Mouse (Mus musculus): Measurements from ENCODE around the gene Dcpp2.
"Not testable (repeated sequence)": the region's sequence is repeated elsewhere in the genome, so short reads cannot be mapped to it uniquely, and the experiment has no call there.

The Dcpp2 gene

DNA sequence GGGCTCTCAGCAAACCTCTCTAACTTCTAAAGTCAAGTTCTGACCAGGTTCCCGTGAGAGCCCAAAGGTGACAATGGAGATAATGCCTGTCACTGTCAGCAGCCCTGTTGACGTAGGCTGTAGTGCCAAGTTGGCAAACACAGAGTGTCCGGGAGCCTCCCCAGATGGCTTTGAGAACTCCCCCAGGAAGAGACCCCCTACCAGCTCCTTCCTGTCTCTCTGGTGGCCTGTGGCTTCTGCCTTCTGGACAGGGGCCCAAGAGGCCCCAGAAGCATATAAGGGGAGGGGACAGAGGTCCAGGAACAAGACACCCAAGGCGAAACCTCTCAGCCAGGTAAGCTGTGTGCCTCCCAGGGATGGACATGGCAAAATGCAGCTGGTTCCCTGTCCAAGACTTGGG, at the start of gene Dcpp2, which contains the start of gene Dcpp1:
Gene Dcpp2, plus strand, starts transcription at position 305 of the 400 bp plus-strand sequence.
Gene Dcpp1, plus strand, starts transcription at position 301 of the 400 bp plus-strand sequence.
- not testable (repeated sequence) for DNase-seq

DNA sequence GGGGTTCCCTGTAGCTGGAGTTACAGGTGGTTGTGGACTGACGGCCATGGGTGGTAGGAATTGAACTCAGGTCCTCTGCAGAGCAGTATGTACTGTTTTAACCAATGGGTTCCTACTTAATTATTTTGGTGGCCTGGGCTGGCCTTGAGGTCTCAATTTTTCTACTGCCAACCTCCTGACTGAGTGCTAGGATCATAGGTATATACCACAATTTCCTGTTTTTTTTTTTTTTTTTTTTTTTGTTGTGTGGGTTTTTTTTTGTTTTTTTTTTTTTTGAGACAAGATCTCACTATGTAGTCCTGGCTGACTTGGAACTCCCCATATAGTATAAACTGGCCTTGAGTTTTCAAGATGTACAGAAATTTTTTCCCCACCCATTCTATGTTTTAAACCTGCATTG, 49.5 kb upstream of the Dcpp2 start:
- no peak for DNase-seq

DNA sequence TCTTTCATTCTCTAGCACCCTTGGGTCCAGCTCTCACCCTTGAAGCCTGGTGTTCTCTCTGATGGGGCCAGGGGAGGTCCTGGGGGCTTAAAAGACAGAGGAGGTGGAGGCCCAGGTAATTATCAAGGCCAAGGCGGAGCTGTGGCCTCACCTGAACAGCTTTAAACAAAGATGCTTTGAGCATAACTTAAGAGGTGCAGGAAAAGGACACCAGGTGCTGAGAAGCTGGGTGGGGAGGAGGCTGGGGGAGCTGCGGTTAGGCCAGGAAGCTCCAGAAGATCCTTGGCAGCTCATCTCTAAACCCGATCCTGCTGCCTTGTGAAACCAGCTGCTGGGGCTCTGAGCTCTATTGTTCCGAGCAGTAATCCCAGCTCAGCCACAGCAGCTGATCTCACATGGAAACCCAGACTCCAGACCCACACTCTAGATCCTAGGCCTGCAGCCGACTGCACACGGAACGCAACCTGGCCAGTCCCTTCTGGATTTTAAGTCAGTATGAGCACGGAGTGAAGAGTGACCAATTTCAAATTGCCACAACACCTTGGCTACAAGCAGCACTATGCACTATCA, 44.6 kb upstream of the Dcpp2 start, which contains the start of gene Prss33:
Gene Prss33, minus strand, starts transcription at position 51 of the 570 bp plus-strand sequence.
- DNase-seq = peak in 1 of 2 experiments; percentile 1

DNA sequence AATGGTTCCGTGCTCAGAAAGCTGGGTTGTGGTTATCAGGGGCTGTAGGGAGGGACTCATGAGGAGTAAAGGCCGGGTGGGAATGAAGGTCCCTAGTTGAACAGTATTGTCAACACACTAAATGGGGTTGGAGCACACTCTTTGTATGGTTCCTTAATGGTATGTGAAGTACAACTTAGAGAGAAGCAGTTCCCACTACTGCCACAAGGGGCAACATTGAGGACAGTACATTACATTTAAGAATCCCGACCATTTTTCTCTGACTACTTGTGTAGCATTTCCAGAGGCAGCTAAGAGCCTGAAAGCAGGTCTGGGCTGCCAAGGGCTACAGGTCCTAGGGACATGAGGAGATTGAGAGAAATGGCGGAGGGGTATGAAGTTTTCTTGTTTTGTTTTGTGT, 39.5 kb upstream of the Dcpp2 start:
- DNase-seq = peak; percentile 75 to 83

DNA sequence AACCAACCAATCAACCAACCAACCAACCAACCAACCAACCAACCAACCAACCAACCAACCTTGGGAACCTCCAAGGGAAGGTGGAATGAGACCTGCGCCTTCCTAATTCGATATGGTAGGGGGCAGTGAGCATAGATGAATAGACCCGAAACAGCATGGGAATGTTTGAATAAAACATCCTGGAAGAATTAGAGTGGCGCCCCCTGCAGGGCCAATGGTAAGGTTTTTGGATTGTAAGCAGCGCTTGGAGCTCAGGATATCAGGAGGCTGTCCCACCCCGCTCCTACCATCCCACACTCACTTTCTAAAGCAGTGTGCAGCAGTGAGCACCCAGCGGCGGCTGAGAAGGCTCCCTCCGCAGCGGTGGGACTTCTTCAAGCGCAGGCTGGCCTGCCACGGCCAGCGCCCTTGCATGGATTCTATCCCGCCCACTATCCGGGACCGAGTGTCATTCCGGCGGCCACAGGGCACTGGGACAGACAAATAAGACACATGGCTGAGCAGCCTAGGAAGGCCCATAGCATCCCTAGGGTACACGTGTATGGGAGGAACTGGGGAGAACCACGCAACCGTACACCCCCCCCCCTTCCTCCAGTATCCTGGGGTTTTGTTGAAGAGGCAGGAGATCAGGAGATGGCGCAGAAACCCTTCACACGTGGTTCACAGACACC, 37.4 kb upstream of the Dcpp2 start:
- DNase-seq = peak in 1 of 2 experiments; percentile 33

DNA sequence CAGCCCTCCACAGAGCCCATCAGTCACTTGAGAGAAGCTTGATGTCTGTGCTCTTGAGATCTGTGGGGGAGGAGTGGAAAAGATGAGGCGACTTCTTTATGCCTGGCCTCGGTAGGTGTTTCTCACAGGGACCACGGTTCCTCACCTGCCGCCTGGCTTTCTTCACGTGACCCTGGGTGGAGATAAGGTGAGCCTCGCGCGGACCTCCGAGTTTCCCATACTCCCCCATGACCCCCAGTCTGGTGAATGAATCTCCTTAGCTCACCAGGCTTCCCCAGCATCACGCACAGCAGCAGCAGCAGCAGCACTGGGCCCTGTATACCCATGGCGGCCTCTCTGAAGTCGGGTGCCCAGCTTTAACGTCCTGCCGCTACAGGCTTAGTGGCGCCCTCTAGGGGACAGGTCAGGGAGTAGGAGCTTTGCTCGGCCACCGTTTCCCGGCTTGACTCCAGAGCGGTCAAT, 36.8 kb upstream of the Dcpp2 start, which contains the start of the genes Prss32 and Prss41:
Gene Prss32, plus strand, starts transcription at position 44 of the 462 bp plus-strand sequence.
Gene Prss41, minus strand, starts transcription at position 361 of the 462 bp plus-strand sequence.
- peak; percentile 71 to 80 for DNase-seq

DNA sequence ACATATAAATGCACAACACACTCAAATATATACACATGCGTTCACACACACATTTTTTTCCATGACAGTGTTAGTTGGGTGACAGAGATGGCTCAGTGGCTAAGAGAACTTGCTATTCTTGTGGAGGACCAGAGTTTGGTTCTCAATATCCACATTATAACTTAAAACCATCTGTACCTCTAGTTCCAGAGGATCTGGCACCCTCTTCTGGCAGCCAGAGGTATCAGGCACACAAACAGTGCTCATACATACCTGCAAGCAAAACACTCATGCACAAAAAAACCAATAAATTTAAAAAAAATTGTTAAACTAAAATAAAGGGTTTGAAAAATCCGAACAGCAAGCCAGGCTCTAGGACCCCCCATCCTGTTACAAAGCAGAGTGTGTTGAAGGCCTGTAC, 30.7 kb upstream of the Dcpp2 start:
- DNase-seq = no peak

DNA sequence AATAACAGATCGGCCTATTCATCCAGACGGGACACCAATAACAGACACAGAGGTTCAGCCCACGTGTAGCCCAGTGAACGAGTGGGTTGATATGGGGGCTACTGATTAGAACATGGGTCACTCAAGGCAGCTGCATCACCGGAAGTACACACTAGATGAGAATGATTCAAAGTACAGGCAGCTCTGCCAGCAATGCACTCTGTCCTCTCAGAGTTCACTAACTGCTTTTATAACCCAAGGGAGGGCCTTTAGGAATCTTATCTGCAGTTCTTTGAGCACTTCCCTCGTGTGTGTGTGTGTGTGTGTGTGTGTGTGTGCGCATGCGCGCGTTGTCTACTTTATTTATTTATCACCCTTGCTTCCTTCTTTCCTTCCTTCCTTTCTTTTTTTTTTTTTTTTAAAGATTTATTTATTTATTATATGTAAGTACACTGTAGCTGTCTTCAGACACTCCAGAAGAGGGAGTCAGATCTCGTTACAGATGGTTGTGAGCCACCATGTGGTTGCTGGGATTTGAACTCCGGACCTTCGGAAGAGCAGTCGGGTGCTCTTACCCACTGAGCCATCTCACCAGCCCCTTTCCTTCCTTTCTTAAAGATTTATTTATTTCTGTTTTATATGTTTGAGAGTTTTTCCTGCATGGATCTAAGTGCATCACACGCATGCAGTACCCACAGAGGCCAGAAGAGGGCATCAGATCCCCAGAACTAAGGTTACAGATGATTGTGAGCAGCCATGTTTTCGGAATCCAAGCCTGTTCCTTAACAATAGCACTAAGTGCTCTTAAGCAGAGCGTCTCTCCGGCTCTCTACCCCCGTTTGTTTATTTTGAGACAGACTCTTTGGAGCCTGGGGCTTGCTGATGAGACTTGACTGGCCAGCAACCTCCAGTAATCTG, 29.6 kb upstream of the Dcpp2 start:
- DNase-seq = peak; percentile 77 to 87

DNA sequence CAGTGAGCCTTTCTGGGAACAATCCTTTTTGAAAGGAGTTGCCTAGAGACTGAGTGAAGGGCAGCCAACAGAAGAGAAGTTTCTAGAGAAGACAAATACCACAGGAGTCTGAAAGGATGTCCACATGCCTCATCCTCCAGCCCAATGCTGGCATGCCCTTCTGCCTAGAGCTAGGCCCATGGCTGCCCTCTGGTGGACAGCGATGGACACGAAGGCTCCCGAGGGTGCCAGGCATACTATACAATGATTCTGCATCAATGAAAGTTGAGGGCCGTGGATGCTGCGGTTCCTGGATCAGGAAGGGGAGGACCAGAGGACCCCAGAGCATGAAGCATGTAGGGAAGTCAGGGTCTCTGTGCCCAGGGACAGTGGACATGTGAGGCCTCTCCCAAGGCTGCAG, 27.4 kb upstream of the Dcpp2 start:
- DNase-seq = peak; percentile 71 to 86

DNA sequence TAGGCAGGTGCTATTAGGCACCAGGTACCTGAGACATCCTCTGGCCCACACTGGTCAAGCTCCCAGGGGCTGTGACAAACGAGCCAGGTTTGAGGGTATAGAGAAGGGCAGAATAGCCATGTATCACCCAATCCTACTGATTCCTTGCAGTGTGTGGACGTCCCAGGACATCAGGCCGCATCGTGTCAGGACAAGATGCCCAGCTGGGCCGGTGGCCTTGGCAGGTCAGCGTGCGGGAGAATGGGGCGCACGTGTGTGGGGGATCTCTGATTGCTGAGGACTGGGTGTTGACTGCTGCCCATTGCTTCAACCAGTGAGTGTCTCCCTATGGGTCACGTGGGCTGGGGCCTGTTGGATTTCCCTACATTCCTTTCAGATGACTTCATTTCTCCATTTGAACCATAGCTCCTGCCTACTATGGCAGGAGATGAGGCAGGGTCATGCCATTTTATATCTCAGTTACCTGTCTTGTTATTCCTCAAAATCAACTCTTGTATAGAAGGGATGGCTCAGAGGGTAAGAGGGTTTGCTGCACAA, 26.4 kb upstream of the Dcpp2 start:
- no peak for DNase-seq

DNA sequence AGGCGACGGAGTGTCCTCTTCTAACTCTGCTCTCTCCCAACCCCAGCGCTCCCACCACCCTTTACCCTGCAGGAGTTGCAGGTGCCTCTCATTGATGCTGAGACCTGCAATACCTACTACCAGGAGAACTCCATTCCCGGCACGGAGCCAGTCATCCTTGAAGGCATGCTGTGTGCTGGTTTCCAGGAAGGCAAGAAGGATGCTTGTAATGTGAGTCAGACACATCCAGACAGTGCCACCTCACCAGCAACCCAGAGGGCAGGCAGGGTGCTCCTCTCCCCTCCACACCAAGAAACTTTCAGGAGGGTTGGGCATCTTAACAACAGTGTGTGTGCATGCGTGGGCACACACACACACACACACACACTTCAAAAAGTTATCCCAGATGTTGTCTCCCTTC, 23.5 kb upstream of the Dcpp2 start:
- DNase-seq = no peak

DNA sequence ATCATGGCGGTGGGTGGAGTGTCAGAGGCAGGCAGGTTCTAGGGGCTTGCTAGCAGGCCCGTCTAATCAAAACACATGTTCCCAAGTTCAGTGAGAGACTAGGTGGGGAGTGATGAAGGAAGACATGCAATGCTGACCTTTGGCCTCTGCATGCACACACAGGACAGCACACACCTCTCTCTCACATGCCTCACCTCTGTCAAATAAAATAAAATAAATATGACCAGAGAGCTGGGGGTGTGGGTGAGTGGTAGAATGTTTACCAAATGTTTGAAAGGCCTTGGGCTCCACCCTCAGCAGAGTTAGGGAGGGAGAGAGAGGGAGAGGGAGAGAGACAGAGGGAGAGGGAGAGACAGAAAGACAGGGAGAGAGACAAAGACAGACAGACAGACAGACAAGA, 22.8 kb upstream of the Dcpp2 start:
- no peak for DNase-seq

DNA sequence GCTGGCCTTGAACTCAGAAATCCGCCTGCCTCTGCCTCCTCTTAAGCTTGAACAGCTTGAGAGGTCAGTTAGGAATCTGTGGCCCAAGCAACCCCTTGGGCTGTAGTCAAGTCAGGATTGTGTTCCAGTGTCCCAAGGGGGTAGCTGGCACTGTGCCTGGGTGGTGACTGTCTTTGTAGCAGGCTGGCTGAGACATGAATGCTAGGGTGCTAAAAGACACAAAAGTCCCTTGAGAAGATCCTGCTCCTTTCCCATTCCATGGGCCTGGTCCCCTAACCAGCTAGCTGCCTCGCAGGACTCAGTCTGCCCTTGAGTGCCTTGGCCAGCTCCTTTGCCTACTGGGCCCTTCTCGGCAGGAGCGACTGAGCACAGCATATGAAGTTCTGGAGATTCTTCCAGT, 17.8 kb upstream of the Dcpp2 start:
- DNase-seq = peak in 1 of 2 experiments; percentile 30

DNA sequence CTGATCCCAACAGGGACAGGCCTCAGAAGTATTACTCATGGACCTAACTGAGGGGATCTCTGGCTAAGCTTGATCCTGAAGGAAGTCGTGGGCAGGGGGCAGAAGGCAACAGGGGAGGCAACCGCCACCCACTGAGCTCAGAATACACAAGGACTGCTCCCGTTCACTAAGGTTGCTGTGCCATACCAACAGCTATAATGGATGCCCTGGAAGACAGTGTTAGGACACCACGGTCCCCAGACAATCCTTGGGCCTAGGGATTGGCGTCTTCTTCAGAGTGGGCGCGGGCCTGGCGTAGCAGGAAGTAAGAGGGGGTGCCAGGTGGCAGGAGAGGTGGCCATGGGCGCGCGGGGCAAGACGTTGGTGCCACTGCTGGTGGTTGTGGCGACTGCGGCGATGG, 12.9 kb upstream of the Dcpp2 start, which contains the start of gene Prss21:
Gene Prss21, plus strand, starts transcription at position 301 of the 400 bp plus-strand sequence.
- DNase-seq = no peak

DNA sequence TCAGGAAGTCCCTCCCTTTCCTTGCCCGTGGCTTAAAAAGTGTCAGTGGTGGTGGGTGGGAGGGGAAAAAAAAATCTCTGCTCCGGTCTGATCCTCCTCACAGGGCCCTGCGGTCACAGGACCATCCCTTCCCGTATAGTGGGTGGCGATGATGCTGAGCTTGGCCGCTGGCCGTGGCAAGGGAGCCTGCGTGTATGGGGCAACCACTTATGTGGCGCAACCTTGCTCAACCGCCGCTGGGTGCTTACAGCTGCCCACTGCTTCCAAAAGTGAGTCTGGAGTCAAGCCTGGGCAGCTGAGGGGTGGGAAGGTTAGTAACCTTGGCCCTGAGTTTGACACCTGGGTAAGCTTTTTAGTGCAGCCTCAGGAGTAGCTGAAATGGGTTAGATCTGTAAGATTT, 12.2 kb upstream of the Dcpp2 start:
- DNase-seq = no peak

DNA sequence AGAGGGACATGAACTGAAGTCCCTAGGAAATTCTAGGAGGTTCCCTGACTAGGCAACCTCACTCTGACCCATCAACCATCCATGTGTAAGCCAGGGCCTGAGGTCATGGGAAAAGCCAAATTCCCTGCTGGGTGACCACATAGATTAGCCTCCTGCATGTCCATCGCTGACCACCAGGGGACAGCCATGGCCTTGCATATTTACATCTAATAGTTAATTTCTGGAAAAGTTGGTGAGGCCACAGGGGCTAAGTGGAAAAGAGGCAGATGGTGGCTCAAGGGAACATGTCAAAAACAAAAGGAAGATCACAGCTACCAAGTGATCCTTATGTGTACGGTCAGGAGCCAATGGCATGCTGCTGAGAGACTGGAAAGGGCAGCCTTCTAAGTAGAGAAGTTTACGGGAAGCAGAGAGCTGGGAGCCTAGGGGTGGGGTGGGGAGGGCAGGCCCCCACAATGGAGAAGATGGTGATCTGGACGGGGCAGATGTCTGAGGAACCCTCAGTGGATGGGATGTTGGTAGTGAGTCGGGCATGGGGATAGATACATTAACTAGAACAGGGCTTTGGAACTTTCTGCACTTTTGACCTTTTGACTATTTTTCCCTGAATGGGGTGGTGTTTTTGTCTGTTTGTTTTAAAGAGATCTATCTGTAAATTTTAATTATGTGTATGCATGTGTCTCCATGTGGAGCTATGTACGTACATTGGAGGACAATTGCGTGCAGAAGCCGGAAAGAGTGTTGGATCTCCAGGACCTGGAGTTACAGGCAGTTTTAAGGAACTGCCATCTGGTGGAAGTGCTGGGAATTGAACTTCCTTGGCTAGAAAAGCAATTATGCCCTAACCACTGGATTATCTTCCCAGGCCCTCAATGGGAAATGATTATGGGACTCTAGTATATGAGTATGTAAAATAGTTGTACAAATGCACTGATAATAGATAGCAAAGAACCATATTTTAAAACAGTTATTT, 6.5 kb upstream of the Dcpp2 start:
- DNase-seq = peak; percentile 66 to 75

DNA sequence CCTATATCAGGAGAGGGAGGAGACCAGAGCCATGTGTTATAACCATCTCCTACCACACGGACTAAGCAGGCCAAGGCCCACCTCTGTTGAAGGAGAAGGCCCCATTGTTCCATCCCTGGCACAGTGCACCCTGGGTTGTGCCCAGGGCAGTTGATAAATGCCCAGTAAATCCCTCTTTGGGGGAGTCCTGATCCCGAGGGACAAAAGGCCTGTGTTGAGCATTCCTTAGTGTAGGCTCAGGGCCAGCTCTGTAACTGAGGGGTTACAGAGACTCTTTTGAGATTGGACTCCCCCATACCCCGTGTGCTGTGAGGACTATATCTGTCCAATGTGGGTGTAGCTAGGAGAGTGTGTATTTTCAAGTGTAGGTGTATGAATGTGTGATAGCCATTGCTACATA, 3.9 kb upstream of the Dcpp2 start:
- DNase-seq = no peak

DNA sequence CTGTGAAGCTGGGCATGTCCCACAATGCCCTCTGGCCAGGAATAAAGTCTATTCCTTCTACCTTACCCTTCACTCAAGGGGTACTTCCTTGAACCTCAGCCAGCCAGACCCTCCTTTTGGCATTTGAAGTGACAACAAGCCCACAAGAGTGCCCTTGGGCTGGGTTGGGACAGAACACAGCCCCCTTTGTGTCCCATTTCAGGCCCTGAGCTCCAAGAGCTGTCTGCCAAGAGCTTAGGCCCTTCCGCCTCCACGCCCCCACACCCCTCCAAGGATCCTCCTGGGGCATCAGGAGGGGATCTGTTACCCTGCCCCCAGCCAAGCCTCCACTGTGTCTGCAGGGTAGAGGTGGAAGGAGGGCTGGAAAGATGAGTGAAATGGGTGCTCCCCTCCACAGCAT, 3.5 kb upstream of the Dcpp2 start:
- DNase-seq = no peak

DNA sequence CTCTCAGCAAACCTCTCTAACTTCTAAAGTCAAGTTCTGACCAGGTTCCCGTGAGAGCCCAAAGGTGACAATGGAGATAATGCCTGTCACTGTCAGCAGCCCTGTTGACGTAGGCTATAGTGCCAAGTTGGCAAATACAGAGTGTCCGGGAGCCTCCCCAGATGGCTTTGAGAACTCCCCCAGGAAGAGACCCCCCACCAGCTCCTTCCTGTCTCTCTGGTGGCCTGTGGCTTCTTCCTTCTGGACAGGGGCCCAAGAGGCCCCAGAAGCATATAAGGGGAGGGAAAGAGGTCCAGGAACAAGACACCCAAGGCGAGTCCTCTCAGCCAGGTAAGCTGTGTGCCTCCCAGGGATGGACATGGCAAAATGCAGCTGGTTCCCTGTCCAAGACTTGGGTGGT, 36.5 kb downstream of the Dcpp2 start, which contains the start of gene Dcpp3:
Gene Dcpp3, plus strand, starts transcription at position 301 of the 400 bp plus-strand sequence.
- DNase-seq = not testable (repeated sequence)

DNA sequence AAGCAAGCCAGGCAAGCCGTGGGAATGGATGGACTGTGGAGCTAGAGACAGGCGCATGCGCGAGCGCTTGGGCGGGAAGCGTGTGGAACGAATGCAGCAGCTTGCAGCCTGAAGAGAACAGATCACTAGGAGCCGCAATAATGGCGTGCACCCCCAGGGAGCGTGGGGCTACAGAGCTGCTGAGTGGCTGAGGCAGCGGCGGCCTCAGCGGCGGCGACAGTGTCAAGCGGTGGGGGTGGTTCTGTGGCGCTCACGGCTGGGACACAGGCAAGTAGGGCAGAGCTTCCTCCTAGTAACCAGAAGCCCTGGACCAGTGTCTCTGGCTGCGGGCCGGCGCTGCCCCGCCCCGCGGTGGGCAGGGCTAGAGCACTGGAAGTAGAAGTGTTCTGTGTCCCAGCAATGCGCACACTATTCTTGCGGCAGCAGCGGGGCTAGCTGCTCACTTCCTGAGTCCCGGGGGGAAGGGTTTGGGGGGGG, 43.9 kb downstream of the Dcpp2 start:
- DNase-seq = peak; percentile 90 to 91

DNA sequence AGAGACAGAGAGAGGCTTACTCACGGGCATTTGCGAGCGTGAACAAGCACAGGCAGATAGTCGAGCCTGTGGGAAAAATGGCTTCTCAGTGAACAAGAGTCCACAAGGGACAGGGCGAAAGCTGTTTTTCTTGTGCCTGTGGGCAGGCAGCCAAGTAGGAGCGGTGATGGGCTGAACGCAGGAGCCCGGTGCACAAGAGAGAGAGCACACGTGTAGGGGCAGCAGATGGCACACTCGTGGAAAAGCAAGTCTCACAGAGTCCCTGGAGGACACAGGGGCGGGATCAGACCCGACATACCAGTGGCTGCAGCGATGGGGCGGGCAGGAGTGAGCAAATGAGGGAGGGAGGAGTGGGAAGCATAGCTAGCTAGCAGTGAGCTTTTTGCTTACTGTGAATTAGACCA, 44.4 kb downstream of the Dcpp2 start:
- peak; percentile 77 to 87 for DNase-seq
